Mouse (Mus musculus) granulocyte monocyte progenitor cell, adult 5-6 weeks (primary cell): ENCODE results near the gene Inpp4b. TPM values are rescaled to one million over a fixed set of nuclear protein-coding genes. Genes with fewer than 3 reads are reported as not detected.

ENCODE experiments used
- ATAC-seq: replicated peaks from 2 replicates; pipeline ENCODE4 v1.8.0; 2016; ENCODE audit warnings: mild to moderate bottlenecking, moderate TSS enrichment, inconsistent platforms; ENCODE audit not compliant: poor library complexity, severe bottlenecking
- total RNA-seq, 2 experiments: library from RNA; stranded (forward) in 1 of 2; stranded (reverse) in 1 of 2; fragments of 200-712, 200-1000 nt in 1 of 2; fragments of >200 nt in 1 of 2; fragmentation: Nextera tagmentation in 1 of 2; gene quantifications; 2 replicates each; pipeline ENCODE4 v1.2.3; 2014 to 2017

The Inpp4b gene
- total RNA-seq, 2 experiments from 2014 or later: 0.73 to 4.7 TPM

DNA sequence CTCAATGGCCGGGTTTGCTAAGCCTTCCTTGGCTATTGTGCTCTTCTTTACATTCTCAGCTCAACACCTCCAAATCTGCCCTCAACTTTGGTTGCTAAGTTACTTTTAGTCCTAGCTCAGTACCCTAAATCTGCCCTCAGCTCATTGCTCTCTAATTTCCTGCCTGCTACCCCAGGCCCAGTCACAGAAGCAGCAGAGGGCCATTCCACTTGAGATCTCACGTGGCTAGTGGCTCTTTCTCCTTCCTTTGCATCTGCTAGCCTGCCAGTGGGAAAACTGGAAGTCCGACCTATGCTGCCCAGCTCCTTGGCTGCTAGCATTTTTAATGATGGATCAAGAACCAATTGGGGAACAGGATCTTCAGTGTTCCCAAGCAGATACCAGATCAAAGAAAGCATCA is 472.4 kb downstream of the Inpp4b start:
- ATAC-seq: no peak

DNA sequence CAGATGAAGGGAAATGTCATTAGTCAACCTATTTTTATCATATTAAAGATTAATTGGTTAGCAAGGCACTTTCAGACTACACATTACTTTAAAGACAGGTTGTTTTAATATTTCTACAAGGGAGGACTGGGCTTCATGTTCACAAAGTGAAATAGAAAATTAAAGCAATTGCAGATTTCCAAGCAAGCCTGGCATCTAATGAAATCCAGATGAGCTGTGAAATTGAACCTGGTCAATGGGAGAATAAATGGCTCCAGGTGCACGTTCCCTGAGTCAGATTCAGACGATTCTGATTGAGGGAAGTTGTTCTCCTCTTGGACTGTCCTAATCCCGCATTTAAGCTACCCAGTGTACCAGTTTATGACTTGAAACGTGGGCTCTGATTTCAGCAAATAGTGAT is 473.2 kb downstream of the Inpp4b start:
- no peak for ATAC-seq

GRCm38 (mm10) chr8:81823121-81823520 is 480.8 kb downstream of the Inpp4b start:
- ATAC-seq: no peak

GRCm38 (mm10) chr8:81824975-81825374 is 482.6 kb downstream of the Inpp4b start:
- ATAC-seq: no peak

DNA sequence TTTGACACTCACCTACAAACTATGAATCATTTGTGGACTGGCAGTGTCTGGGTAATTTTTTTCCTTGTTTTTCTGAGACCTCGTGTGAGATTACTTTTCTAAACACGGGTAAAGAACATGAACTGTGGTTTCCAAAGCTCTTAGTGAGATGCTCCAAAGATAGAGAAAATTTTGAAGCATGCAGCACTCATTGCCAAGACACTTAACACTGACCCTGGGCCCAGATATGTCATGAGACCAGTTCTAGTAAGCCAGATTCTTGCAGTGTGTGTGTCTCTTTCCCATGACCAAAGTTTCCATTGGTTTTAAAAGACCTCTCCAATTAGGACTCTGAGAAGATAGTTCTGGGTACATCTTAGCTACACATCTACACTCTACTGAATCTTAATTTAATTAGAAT is 484.1 kb downstream of the Inpp4b start:
- no peak for ATAC-seq

- ATAC-seq: no peak
Observed at GRCm38 (mm10) chr8:81827306-81827913, 485.1 kb downstream of the Inpp4b start.

GRCm38 (mm10) chr8:81831430-81831829 is 489.1 kb downstream of the Inpp4b start:
- ATAC-seq: no peak

- ATAC-seq: no peak
Observed at GRCm38 (mm10) chr8:81833852-81834251, 491.5 kb downstream of the Inpp4b start.

DNA sequence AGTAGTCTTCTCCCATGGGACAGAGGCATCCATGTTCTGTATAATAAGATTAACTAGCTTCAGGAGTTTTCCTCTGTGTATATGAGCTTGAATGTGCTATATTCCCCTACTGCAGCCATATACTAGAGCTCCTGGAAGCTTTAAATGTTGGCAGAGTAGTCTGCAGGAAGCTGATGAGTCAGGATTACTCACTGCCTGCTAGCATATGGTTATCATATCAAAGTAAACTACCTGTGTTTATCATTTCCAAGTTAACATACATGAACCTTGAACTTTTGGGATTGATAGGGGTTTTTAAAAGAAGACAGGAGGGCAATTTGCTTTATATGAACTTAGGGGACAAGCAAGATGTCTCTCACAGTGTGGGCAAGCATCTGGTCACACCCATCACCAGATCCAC is 498.2 kb downstream of the Inpp4b start:
- ATAC-seq: no peak

DNA sequence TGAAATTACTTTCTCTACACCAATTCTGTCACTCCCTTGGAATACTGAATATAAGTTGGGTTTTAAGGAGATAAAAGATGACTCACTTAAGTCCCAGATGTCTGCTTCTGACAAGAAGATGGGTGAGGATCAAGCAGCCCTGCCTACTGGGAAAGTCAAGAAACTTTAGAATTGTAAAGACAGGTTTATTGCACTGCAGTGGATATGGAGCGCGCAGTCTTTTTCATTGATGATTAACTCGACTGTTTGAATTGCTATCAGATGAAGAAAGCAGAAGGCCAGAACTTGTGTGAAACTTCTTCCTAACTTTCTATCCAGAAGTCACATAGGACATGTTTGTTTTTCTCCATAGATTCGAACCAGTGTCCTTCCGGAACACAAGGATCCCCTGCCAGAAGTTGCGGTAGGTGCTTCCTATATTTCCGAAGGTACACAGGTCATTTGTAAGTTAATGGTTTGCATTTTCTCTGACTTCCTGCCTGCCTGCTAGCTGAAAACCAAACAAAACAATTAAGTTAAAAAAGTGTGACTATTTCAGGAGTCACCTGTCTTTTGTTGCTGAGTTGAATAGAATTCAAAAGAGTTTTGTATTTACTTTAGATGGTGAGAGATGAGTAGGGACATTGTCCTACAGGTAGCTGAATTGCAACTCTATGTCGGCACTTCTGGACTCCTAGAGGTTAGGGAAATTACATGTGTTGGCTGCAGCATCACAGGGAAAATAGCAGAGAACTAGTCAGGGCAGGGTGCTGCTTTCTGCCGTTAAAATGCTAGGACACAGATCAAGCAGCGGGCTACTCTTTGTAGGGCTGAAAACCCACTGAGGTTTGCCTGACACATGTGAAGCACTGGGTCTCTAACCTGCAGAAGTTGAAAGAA is 502.0 kb downstream of the Inpp4b start:
- ATAC-seq: no peak

DNA sequence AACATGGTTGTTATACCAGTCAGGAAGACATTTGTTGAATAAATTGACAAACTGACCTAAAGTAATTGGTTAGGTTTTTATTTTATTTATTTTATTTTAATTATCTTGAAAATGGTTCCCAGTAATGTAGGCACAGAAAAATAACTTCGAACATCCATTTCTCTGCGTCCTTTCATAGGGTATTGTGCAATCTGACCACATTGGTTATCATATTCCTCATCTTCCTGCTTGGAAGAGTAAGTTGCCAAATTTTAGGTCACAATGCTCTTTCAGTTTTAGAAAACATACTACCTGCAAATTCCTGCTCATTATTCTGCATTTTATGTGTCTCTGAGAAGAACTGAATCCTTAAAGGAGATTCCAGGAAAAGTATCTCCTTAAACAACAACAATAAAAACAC is 505.6 kb downstream of the Inpp4b start:
- ATAC-seq: no peak

DNA sequence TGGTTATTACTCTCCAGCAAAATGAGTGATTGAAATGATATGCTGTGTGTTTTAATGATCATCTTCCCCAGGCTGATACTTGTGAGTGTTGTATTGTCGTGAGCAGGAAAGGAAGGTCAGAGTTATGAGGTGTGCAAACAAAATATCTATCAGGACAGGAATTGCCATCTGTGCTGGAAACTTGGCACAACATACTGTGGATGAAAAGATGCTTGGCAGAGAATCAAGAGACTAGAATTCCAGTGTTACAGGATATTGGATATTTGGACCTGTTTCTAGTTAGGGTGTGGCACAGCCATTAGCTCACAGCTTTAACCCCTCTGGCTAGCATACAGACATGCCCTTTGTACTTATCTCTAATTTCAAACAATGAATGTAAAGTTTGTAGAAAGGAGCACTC is 507.6 kb downstream of the Inpp4b start:
- no peak for ATAC-seq

DNA sequence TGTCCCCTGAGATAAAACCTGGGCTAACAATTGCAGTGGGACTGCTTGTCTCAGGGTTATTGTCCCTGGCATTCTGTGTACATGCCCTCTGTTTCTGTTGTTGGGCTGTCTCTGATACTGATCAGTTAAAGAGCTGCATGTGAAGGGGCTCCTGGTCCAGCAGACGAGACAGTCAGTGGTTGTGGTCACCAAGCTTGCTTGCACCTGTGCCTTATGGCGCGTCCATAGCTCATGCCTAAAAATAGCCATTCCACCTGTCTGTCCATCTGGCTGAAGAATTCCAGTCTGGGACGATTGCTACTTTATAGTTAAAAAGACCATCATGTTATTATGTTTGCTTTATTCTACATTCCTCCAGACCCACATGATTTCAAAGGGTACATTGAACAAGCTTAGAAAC is 510.8 kb downstream of the Inpp4b start:
- no peak for ATAC-seq

- peak; percentile 74 for ATAC-seq
Observed at GRCm38 (mm10) chr8:81854543-81854942, 512.2 kb downstream of the Inpp4b start.

GRCm38 (mm10) chr8:81855009-81855408 is 512.7 kb downstream of the Inpp4b start:
- ATAC-seq: peak; percentile 27; the same call in 1 of the 2 replicates

DNA sequence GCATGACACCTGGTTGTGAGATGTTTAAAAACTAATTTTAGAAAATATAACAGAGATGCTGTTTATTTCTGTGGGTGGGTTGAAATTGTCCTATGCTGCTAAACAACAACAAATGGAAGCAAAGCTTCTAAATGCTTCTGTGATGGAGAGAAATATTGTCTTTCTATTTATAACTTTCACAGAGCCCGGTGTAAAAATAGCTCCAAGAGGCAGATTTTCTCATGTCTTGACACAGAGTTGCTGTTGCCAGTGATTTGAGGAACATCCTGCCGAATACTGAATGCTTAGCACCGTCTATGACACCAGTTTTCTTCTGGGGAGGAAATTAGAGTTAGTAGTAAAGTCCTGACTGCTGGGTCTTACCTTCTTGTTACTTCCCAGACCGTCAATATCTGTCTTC is 513.8 kb downstream of the Inpp4b start:
- ATAC-seq: no peak

GRCm38 (mm10) chr8:81856608-81857007 is 514.3 kb downstream of the Inpp4b start:
- no peak for ATAC-seq

DNA sequence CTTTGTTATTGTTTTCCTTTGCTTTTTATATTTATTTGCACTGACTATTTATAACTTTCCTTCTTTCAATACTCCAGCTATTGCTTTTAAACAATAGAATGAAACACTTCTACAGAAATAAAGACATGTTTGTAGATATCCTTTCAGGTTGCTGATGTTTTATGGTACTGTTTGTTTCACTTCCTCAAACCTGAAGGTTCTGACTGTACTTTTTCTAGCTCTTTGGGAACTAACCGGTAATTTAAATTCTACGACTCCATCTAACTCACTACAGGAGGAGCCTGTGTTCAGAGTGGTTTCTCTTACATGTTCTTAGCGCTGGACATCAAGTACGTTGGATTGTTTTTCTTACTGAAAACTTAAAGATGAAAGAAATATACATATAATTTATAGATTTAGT is 516.0 kb downstream of the Inpp4b start:
- no peak for ATAC-seq

DNA sequence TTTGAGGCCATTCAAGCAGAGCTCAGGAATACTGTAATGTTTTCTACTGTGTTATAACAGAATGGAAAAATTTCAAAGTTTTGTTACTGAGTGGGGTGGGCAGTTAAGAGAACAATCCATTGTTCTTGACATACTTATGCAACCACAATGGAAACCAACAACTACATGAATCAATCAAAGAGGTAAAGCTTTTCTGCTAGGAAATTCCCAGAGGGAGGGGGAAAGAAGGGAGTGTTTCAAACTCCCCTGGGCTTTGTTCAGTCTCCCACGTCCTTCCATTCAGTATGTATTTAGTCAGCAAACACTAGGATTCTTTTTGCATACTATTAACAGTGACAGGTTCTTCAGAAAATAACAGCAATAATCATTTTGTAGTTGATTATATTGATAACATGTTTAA is 517.4 kb downstream of the Inpp4b start:
- no peak for ATAC-seq

- ATAC-seq: no peak
Observed at GRCm38 (mm10) chr8:81861311-81861710, 519.0 kb downstream of the Inpp4b start.

GRCm38 (mm10) chr8:81862738-81863137 is 520.4 kb downstream of the Inpp4b start:
- no peak for ATAC-seq

GRCm38 (mm10) chr8:81864318-81864717 is 522.0 kb downstream of the Inpp4b start:
- ATAC-seq: no peak
